Mouse (Mus musculus) liver, embryonic 11.5 days (tissue): ENCODE measurements around the gene Spag6. TPM values are rescaled to one million over a fixed set of nuclear protein-coding genes. Genes with fewer than 3 reads are reported as not detected.

Experiments
- ATAC-seq: fragments of 200-750 bp; cut with Nextera tagmentation; replicated peaks from 2 replicates; pipeline ENCODE4 v1.8.0; 2017; ENCODE audit warnings: moderate number of reproducible peaks, mild to moderate bottlenecking, moderate TSS enrichment, moderate library complexity; ENCODE audit not compliant: low FRiP score
- DNase-seq: peaks from one replicate; pipeline ENCODE4 v3.0.0-alpha.2; 2017; ENCODE audit warnings: low spot score
- H3K27ac ChIP-seq: fragments of 300-500 bp; sonication (generic); 2 replicates; pipeline ENCODE4 v1.5.1; 2014; ENCODE audit warnings: mild to moderate bottlenecking, low read depth, low read length, control low read depth
- H3K27me3 ChIP-seq: fragments of 300-500 bp; sonication (generic); replicated peaks from 2 replicates; pipeline ENCODE4 v1.6.1; 2014; ENCODE audit warnings: low read length, mixed read lengths; ENCODE audit not compliant: control insufficient read depth, insufficient read depth
- H3K36me3 ChIP-seq: fragments of 300-500 bp; sonication (generic); 2 replicates; pipeline ENCODE4 v1.6.1; 2014; ENCODE audit warnings: mild to moderate bottlenecking, low read length, moderate library complexity, mixed read lengths; ENCODE audit not compliant: control insufficient read depth, insufficient read depth
- H3K4me1 ChIP-seq: fragments of 300-500 bp; sonication (generic); replicated peaks from 2 replicates; pipeline ENCODE4 v1.6.1; 2014; ENCODE audit warnings: low read length, mixed read lengths; ENCODE audit not compliant: control insufficient read depth, insufficient read depth
- H3K4me2 ChIP-seq: fragments of 300-500 bp; sonication (generic); 2 replicates; pipeline ENCODE4 v1.6.1; 2014; ENCODE audit warnings: mild to moderate bottlenecking, control low read depth, moderate library complexity
- H3K4me3 ChIP-seq: fragments of 300-500 bp; sonication (generic); 2 replicates; pipeline ENCODE4 v1.5.1; 2014; ENCODE audit warnings: low read depth, low read length, control low read depth
- H3K9ac ChIP-seq: fragments of 300-500 bp; sonication (generic); 2 replicates; pipeline ENCODE4 v1.6.1; 2014; ENCODE audit warnings: low read depth, low read length, control low read depth
- H3K9me3 ChIP-seq: fragments of 300-500 bp; sonication (generic); 2 replicates; pipeline ENCODE4 v1.6.1; 2016; ENCODE audit warnings: low read length, inconsistent platforms, mixed read lengths; ENCODE audit not compliant: control insufficient read depth
- WGBS: fragments of 180-500 bp; shearing (Covaris S2); extraction: QIAGEN DNeasy Blood & Tissue Kit; methylation state at CpG from one replicate; pipeline ENCODE4 v1.1.7; 2014; 5-methylcytosine and 5-hydroxymethylcytosine counted together
- polyA plus RNA-seq: library from polyadenylated mRNA; unstranded; fragments of >200 nt; fragmentation: Nextera tagmentation; extraction: Ambion mirVana; gene quantifications from 2 replicates; pipeline ENCODE4 v1.2.1, GENCODE M21; 2014

The Spag6 gene
- polyA plus RNA-seq, result not detected in 2 replicates

DNA sequence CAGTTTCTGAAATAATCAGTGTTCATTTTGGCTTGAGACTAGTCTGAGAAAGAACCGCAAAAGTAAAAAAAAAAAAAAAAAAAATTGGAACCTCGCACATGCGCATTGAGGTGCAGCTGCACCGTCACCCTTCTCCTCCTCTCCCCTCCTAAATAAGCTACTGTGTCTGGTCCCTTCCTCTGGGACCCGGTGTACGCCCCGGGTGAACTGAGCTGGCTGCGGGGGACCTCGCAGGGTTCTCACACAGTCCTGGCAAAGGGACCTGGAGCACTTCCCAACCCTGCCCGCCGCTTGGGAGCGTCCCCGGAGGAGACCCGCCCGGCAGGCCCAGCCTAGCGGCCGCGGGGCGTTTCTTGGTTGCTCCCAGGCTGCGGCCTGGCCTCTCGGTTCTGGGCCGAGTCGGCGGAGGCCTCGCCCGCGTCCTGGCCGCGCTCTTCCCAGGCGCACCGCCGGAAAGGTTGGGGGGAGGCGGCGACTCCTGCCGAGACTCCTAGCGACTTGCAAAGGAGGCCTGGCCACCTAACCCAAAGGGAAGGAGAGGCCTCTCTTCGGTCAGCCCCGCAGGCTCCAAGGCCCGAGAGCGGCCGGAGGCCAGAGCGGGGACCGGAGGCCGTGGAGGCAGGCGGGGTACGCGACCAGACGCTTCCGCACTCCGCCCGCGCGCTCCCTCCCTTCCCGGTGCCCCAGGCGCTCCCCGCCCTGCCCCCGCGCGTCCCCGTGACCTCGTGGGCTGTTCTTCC, at the start of gene Spag6:
TSS of gene Spag6 (plus strand) at position 162 of the 740 bp plus-strand sequence.
- WGBS, result under 1% methylated on average over 53 of the region's 61 CpGs
- no peaks in the 10 kb centered on the region for H3K36me3 ChIP-seq
- H3K27me3 ChIP-seq, result peaks cover 88% of the 10 kb centered on the region
- H3K9me3 ChIP-seq, result no peaks in the 10 kb centered on the region
- peak within 1 kb of the TSS; percentile 98 for H3K4me2 ChIP-seq
- DNase-seq (peak; percentile 85), ATAC-seq (peak; percentile 73)
- peak within 1 kb of the TSS; percentile 68 for H3K4me3 ChIP-seq
- peak within 1 kb of the TSS; percentile 32; the same call in 1 of the 2 replicates for H3K27ac ChIP-seq
- H3K9ac ChIP-seq, result peak within 1 kb of the TSS; percentile 75
- peaks cover 10% of the 10 kb centered on the region for H3K4me1 ChIP-seq

GRCm38 (mm10) chr2:18648563-18648962, 45.3 kb upstream of the Spag6 start:
- Histone ChIP-seq H3K36me3 (no peaks in the 10 kb centered on the region), H3K9ac (no peak overlapping the region), H3K27me3 (no peaks in the 10 kb centered on the region), H3K4me1 (no peaks in the 10 kb centered on the region), H3K4me2 (no peak overlapping the region), H3K9me3 (no peaks in the 10 kb centered on the region), H3K27ac (no peak overlapping the region), H3K4me3 (no peak overlapping the region)
- ATAC-seq (no peak), DNase-seq (no peak)
- 73% methylated on average over 4 of the region's 4 CpGs for whole genome bisulfite sequencing

GRCm38 (mm10) chr2:18654821-18655220, 39.0 kb upstream of the Spag6 start:
- Histone ChIP-seq H3K4me2 (no peak overlapping the region), H3K27me3 (no peaks in the 10 kb centered on the region), H3K36me3 (no peaks in the 10 kb centered on the region), H3K4me1 (no peaks in the 10 kb centered on the region), H3K27ac (no peak overlapping the region), H3K9me3 (no peaks in the 10 kb centered on the region), H3K9ac (no peak overlapping the region), H3K4me3 (no peak overlapping the region)
- ATAC-seq (no peak), DNase-seq (no peak)
- WGBS, result 37% methylated on average over 5 of the region's 5 CpGs

GRCm38 (mm10) chr2:18664003-18664402, 29.8 kb upstream of the Spag6 start:
- H3K4me1 ChIP-seq, result no peaks in the 10 kb centered on the region

DNA sequence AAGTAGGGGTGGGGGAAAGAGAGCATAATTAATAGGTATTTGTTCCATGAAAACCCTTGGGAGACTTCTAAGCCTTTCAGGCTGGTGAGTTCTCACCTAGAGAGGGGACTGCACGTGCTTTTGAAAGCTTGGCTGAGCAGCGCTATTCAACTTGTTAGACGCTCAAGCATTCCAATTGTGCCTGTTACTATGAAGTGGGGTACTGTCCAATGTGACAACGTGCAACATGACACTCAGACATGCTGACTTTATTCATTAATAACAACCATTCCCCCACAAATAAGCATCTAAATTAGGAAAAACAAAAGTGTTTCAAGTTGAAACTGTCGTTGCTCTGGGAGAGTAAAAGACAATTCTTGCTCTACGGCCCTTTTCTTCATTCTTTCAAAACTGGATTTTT, 22.8 kb upstream of the Spag6 start:
- H3K9me3 ChIP-seq, result no peaks in the 10 kb centered on the region
- peaks cover 13% of the 10 kb centered on the region for H3K27me3 ChIP-seq
- no peak overlapping the region for H3K4me2 ChIP-seq
- H3K27ac ChIP-seq, result no peak overlapping the region
- H3K4me1 ChIP-seq, result peaks cover 4% of the 10 kb centered on the region
- WGBS, result 28% methylated on average over 6 of the region's 6 CpGs
- DNase-seq (no peak), ATAC-seq (no peak)
- no peak overlapping the region for H3K4me3 ChIP-seq
- no peak overlapping the region for H3K9ac ChIP-seq
- H3K36me3 ChIP-seq, result no peaks in the 10 kb centered on the region

More at GRCm38 (mm10) chr2:18664003-18664402, 29.8 kb upstream of the Spag6 start:
- H3K36me3 ChIP-seq, result no peaks in the 10 kb centered on the region
- ATAC-seq (no peak), DNase-seq (no peak)
- peaks cover 5% of the 10 kb centered on the region; the same call in 1 of the 2 replicates for H3K27me3 ChIP-seq
- WGBS, result 84% methylated on average over 3 of the region's 3 CpGs
- no peak overlapping the region for H3K4me2 ChIP-seq
- no peaks in the 10 kb centered on the region for H3K9me3 ChIP-seq
- H3K9ac ChIP-seq, result no peak overlapping the region
- H3K27ac ChIP-seq, result no peak overlapping the region
- no peak overlapping the region for H3K4me3 ChIP-seq

GRCm38 (mm10) chr2:18672133-18672765, 21.6 kb upstream of the Spag6 start, which contains the start of gene Commd3:
TSS of gene Commd3 (plus strand) at chr2:18672384.
- peak; percentile 93 for DNase-seq
- H3K4me3 ChIP-seq, result peak within 1 kb of the TSS; percentile 89
- H3K9ac ChIP-seq, result peak within 1 kb of the TSS; percentile 97
- H3K36me3 ChIP-seq, result no peaks in the 10 kb centered on the region
- peaks cover 16% of the 10 kb centered on the region for H3K27me3 ChIP-seq
- H3K27ac ChIP-seq, result peak within 1 kb of the TSS; percentile 86
- no peaks in the 10 kb centered on the region for H3K9me3 ChIP-seq
- H3K4me1 ChIP-seq, result peaks cover 4% of the 10 kb centered on the region
- ATAC-seq, result peak; percentile 82
- under 1% methylated on average over 90 of the region's 91 CpGs for WGBS
- H3K4me2 ChIP-seq, result peak within 1 kb of the TSS; percentile 71

GRCm38 (mm10) chr2:18672766-18673164, 21.1 kb upstream of the Spag6 start:
- peaks cover 4% of the 10 kb centered on the region for H3K4me1 ChIP-seq
- 3% methylated on average over 11 of the region's 11 CpGs for WGBS
- no peak for ATAC-seq
- H3K9ac ChIP-seq, result peak overlapping the region; percentile 97
- no peak for DNase-seq
- no peaks in the 10 kb centered on the region for H3K9me3 ChIP-seq
- H3K27ac ChIP-seq, result peak overlapping the region; percentile 86
- H3K36me3 ChIP-seq, result no peaks in the 10 kb centered on the region
- H3K27me3 ChIP-seq, result peaks cover 17% of the 10 kb centered on the region
- H3K4me2 ChIP-seq, result peak overlapping the region; percentile 71
- peak overlapping the region; percentile 89 for H3K4me3 ChIP-seq

- ATAC-seq, result no peak
- no peak for DNase-seq
- Histone ChIP-seq H3K36me3 (no peaks in the 10 kb centered on the region), H3K4me3 (no peak overlapping the region), H3K9ac (no peak overlapping the region), H3K4me1 (peaks cover 7% of the 10 kb centered on the region), H3K27ac (no peak overlapping the region), H3K9me3 (no peaks in the 10 kb centered on the region), H3K4me2 (no peak overlapping the region), H3K27me3 (peaks cover 21% of the 10 kb centered on the region)
- WGBS, result 54% methylated on average over 4 of the region's 4 CpGs
These were observed 20.1 kb upstream of the Spag6 start for GRCm38 (mm10) chr2:18673766-18674165.
